Mouse (Mus musculus) spleen, postnatal 36 days (tissue): ENCODE data around the gene D930007J09Rik.

ENCODE experiments used
- DNase-seq, 2 experiments: peaks; one replicate each; pipeline ENCODE4 v3.0.0; 2022; ENCODE audit warnings: low spot score in 2 of 2, mixed read lengths in 1 of 2

D930007J09Rik gene

DNA sequence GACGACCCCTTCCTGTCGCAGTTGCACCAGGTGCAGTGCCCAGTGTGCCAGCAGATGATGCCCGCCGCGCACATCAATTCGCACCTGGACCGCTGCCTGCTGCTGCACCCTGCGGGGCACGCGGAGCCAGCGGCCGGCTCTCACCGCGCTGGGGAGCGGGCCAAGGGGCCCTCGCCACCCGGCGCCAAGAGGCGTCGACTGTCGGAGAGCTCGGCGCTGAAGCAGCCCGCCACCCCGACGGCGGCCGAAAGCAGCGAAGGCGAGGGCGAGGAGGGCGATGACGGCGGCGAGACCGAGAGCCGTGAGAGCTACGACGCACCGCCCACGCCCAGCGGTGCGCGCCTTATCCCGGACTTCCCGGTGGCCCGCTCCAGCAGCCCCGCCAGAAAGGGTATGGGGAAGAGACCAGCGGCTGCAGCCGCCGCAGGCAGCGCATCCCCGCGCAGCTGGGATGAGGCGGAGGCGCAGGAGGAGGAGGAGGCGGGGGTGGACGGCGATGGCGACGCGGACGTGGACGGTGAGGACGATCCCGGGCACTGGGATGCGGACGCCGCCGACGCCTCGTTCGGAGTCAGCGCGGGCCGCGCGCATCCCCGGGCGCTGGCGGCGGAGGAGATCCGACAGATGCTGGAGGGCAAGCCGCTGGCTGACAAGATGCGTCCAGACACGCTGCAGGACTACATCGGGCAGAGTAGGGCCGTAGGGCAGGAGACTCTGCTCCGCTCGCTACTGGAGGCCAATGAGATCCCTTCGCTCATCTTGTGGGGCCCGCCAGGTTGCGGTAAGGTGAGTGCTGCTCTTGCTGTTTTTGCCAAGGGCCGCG, at the start of gene D930007J09Rik:
Gene D930007J09Rik, minus strand, starts transcription at position 591 of the 823 bp plus-strand sequence.
- peak; percentile 6 to 24 for DNase-seq

DNA sequence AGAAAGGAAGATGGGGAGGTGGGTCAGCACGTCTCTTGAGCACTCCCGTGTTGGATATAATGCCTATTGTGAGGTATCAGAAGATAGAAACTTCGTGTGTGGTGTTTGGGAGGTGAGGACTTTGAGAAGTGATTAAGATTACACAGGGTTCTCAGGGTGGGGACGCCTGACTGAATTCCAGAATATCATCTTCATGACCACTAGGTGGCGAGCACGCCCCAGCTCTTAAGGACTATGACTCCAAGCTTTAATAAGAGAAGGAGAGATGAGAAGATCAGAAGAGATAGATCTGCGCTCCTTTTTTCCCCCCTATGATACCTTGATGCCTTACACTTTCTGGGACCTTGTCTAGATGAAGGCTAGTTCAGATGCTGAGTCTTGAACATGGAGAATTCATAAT, 49.3 kb upstream of the D930007J09Rik start:
- peak; percentile 43 to 48 for DNase-seq

DNA sequence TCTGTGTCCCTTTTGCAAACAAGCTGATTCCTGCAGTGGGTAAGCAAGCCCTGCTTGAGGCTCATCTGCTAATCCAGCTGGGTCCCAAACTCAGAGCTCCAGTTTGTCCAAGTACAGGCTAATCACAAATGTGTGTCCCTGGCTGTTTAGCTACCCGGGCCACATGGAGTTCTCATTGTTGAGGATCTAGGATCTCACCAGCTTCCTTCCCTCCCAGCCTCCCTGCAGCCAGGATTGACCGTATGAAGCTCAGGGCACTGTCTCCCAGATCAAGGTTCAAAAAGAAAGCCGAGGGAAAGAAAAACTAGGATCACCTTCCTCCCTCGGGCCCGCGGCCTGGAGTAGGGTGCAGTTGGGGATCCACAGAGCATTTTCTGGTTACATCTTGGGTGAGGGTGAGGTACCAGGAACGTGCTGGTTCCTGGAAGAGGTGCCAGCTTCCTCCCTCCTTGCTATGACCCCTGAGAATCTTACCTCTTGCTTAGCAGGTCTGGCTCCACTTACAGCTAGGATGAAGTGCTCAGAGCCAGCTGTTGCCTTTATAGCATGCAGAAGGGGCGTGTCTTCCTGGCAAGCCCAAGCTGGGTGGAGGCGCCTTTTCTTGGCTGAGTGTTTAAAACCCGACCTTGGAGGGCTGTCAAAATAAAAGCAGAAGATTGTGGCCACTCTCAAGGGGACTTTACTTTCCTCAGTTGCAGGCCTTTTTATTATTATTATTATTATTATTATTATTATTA, 48.2 kb upstream of the D930007J09Rik start, which contains the start of gene Serpinb1a:
Gene Serpinb1a, minus strand, starts transcription at position 518 of the 737 bp plus-strand sequence.
- peak; percentile 85 for DNase-seq

DNA sequence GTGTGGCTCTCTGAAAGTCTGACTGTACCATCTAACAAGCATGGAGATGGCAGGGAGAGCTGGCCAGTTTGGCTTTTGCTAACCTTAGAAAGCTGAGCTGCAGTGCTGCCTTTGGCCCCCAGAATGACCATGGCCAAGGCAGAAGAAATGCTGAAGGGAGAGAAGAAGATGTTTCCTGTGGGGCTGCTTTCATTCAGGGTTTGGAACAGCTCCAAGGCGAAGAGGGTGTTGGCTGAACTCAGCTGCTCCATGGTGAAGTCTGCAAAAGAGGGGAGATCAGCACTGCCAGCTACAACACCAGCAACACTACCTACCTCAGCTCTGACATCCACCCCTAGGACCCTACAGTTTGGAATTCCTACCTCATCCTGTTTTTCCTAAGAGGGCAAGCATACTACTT, 47.5 kb upstream of the D930007J09Rik start:
- DNase-seq: no peak

DNA sequence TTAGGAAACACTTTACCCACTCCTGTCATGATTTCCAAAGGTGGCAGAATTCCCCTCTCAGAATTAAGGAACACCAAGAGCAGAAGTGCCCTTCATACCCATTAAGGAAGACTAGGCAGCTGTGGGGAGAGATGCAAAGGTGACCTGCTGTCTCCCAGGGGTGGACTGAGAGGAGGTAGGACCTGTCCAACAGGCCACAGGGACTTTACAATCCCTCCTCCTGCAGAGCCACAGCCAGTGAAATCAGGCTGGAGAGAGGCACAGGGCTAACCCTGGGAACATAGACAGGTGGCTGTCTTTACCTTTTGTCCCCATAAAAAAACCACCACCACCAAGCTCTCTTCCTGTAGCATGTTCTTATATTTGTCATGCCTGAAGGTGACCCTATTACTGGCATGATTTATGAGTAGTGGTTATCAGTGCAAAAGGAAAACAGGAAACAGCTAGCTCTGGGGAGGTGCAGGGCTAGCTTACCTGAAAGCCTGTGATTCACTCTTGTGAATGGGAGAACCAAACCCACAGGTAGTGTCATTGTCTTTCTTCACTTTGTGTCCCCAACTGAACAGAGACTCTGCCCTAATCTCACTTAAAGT, 47.0 kb upstream of the D930007J09Rik start:
- DNase-seq: peak; percentile 26 to 29

DNA sequence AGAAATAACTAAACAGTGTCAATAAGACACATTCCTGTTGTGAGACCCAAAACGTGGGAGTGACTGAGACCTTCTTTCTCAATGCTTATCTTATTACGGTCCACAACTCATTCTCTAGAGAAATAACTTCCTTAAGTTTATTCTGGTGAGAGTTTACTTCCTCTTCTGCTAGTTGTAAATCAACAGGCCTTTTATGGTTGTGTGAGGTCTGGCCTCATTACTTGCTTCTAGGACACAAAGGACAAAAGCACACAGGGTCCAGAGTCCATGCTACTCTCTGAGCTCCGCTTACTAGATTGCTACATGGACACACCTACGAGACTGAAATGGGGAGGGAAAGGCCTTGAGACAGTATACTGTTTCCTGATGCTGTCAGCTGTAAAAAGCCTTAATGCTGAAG, 46.4 kb upstream of the D930007J09Rik start:
- DNase-seq: peak; percentile 42 to 52

DNA sequence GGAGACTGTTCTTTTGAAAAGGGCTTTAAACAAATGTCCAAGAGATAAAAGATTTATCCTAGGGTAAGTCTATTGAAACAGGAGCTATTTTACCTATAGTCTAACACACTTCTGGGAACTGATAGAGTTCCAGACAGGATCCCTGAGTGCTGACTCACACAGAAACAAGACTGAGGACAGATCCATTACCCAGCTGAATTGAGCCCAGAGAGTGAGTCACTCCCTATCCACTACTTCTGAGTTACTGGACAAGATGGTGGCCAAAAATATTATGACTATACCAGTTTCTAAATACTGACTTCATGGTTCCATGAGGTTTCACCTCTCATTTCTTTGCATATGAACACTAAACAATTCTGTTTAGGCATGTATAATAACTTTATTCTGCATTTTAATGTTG, 43.6 kb upstream of the D930007J09Rik start:
- no peak for DNase-seq

DNA sequence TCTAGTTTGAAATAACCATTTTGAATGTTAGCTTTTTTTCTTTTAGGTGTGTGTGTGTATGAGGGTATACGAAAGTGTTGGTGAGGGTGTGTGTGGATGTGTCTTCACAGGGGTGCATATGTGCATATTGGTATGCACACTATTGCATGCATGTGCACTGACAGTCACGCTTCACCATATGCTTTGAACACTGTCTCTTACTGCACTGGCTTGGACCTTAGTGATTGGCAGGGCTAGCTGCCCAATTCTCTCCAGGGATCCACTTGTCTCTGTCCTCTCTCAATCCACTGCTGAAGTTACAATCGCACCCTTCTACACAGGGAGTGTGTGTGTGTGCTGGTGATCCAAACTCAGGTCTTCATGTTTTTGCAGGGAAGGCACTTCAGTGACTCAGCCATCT, 38.7 kb upstream of the D930007J09Rik start:
- no peak for DNase-seq

DNA sequence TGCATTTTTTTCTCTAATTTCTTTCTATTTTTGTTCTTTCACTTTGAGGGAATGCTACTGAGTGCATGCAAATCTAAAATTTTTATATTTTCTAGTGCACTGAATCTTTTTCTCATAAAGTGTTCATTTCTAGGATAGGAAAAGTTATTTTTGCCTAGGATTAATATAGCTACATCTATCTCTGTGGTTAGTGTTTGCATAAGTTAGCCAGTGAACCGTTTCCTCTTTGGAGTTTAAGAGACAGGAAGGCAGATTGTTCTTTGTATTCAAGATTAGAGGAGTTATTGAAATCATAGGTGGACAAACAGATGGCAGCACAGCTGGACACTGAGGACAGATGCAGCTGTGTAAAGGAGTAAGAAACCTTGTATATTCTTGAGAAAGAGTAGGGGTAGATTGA, 36.7 kb upstream of the D930007J09Rik start:
- DNase-seq: peak in 1 of 2 experiments; percentile 29

DNA sequence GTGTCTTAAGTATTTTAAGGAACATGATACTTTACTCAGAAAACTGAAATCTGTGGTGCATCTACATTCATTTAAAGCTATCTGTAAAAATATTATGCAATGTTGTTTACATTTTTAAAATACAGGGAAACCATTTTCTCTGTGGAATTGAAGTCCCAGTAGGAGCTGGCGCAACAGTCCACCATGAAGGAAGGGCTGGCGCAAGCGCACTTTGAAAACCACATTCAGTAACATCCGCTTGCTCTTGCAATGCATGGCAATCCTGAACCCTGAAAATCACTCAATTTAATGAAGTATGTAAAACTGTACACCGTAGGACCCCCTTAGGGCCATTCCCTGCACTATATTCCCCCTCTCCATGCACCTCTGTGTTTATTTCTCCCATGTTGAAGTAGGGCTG, 31.9 kb upstream of the D930007J09Rik start:
- no peak for DNase-seq

DNA sequence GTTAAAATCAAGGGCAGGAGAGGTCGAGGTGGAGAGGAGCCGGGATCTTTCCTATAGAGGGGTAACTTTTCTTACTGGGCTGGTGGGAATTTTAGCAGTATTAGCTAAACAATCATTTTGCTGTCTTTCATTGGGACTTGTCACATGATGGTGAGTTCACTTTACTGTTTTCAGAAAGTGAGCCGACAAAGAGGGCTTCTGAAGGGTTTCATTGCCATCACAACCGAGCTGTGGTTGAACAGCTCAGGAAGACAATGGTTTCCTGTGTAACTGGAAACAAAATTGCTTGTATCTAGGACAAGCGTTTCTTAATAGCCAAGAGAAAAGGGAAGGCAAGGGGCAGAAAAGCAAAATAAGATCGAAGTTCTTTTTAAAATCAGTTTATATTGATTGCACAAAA, 30.6 kb upstream of the D930007J09Rik start:
- peak; percentile 30 to 36 for DNase-seq

DNA sequence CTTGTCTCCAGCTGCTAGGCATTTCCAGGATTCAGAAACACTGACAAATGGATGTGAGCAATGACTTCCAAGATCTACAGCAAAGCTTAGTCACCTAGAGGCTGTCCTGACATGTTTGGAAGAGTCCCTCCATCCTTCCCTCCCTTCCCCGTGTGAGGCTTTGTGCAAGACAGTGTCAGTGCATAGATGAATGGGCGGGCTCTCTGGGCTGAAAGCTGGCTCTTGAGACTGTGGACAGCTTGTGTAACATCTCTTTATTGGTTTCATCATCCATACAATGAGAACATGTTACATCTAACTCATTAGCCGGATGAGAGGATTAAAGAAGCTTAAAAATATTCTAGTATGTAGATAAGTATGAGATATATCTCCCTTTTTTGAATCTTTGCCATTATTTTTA, 30.1 kb upstream of the D930007J09Rik start:
- DNase-seq: peak in 1 of 2 experiments; percentile 20

DNA sequence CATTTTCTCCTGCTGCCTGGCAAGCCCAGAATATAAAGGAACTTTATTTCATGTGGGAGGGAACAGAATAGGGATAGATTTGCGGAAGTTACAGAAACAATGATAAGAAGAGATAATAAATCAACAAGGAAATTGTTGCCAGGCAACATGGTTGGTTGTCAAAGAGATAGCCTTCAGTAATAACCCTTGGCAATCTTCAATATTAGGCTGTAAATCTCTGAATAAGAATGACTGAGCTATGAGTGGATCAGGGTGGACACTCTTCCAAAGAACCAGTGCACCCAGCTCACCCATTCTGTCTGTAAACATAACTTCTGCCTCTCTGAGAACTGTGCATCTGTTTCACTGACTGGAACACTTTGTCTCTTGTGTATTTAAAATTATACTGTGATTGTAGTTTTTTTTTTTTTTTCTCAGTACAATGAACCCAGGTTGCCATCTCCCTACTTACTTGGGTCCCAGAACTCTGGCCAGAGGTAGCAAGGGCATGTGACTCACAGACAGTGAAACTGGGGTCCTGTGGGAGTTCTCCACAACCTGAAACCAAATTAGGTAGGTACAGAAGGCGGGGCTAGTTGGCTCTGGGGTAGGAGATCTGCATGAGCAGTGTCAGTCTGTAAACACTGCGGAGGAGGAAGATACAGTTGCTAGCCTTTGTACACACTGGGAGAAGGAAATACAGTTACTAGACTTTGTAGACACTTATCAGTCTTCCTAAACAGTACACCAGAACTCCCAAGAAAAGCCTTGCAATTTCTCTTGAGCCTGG, 29.0 kb upstream of the D930007J09Rik start:
- peak; percentile 90 to 92 for DNase-seq

DNA sequence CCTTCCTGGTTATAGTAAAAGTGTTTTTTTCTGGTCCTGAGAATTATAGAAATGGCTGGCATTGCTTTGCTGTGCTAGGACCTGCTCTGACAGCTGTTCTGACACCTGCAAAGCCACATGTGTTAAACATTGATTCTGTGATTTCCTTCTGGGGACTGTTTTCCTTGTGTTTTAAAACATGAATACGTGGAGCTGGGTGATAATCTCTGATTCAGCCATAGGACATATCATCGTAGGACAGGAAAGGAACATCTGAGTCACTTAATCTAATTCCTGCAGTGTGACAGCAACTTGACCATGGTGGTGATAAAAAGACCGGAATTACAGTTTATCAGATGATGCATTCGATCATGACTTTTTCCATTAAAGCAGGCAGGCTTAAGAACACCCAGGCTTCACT, 26.2 kb upstream of the D930007J09Rik start:
- no peak for DNase-seq

DNA sequence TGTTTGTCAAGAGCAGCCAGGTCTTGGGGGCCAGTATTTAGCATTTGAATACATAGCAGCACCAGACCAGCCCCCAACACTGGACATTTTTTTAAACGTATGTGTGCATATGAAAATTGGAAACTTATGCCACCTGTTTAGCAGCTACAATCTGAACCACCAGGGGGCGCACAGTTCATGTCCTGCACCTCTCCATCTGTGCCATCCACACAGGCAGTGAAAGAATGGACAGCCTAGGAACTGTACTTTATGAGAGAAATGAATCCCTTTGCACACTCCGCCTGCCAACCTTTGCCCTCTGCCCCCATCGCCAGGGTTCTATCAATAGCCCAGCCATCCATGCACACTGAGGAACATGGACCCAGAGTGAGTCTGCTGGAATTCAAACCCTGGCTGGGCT, 25.3 kb upstream of the D930007J09Rik start:
- DNase-seq: peak; percentile 69 to 72

DNA sequence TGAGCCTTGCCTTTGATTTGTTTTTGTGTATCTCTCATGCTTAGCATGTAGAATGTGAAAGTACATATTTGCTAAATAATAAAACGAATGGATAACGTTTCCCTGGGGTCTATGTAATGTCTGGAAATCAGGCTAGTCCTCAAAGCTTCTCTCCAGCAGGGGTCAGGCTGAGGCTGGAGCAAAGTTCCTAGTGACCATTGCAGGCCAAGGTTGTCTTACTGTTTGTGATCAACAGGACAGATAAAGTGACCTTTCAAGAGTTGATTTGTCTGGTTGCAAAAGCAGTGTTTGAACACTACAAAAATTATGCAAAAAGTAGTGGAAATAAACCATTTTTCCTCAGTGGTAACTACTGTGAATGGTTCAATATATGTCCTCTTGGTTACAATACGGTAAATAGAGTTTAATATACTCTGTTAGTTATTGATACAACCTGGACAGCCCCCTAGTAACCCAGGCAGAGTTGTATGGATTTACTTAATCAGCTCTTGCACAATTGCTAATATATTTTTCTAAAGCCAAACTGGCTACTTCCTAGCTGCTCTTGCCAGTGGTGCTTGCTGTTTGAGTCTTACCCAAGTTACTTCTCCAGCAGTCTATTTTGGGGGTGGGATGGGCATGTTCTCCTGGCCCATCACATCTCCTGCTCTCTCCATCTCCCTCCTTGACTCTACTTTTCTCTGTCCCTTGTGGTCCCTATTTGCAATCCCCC, 24.6 kb upstream of the D930007J09Rik start:
- DNase-seq: no peak

DNA sequence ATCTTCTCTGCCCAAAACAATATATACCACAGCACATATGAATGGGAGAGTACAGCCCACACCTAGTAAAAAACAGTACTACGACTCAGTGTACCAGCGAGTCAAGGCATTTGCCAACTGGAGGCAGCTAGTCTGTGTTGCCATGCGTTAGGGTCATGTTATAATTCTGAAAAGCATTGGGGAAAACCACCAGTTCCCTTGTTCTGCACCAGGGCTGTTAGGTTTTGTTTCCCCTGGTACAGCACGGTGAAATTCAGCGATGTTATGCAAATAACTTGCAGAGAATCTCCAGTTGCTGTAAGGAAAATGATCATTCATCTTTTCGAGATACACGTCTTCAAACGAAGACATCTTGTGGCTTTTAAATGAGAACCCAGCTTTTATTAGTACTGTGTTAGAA, 22.9 kb upstream of the D930007J09Rik start:
- DNase-seq: no peak

DNA sequence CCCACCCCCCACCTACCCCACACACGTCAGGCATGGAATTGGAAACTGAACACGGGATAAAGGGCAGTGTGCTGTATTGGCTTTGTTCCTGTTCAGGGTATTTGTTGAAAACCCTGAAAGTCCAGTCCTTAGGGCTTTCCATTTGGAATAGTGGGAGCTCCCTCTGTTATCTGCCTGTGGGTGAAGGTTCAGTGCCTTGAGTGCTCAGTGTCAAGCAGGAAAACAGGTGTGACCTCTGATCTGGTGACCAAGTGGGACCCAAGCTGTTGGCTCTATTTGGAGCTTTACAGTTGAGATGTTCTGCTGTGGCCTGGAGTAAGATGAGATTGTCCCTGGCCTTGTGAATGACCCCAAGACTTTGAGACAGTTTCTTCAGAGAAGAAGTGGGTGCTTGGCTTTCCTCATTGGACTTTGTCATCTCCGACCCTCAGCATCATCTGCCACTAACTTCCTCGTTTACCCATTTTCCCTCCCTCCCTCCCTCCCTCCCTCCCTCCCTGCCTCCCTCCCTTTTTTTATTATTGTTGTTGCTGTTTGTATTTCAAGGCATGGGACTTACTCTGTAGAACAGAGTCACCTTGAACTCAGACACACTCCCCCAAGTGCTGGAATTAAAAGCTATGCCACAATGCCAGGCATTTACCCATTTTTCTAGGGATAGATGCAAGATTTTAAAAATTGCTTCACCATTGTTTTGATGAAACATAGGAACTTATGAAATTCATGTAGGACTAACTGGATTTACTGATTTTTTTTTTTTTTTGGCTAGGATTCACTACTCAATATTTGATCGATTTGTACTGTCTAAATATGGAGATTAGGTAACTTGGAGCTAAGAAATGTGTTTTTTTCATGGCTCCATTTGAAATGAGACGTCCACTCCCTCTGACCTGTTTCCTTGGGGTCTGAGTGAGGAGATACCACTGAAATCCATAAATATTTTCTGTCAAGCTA, 22.0 kb upstream of the D930007J09Rik start:
- no peak for DNase-seq

DNA sequence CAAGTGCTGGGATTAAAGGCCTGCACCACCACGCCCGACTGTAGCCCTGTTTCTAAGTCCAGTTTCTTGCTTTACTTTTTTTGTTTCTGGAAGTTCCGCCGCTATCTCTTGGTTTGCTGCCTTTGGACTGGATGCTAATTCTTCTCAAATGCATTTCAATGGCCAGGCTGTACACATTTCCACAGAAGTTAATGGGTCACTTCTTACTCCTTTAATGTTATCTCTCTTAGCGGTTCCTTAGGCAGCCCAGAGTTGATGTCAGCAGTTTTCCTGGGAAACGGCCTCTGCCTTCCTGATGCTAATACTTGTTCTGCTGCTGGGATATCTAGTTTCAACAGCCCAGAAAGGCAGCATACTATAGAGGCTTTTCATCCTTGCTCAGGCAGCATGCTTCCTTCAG, 20.5 kb upstream of the D930007J09Rik start:
- no peak for DNase-seq

DNA sequence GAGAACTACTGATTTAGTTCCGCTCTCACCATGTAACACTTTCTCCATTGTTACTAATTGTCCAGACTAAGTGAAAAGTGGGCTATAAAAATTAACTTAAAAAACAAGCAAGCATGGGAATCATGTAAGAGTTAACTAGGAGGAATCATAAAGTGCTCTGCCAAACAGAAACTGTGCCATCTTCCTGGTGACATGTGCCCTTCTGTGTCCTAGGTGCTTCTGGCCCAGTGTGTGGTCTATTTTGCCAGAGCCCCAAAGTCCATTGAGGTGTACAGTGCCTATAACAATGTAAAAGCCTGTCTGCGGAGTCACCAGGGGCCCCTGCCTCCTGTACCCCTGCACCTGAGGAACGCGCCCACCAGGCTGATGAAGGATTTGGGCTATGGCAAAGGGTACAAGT, 19.0 kb upstream of the D930007J09Rik start:
- no peak for DNase-seq
